Mouse (Mus musculus) stomach, embryonic 14.5 days (tissue): ENCODE data around the gene Dynlrb1. TPM values are rescaled to one million over a fixed set of nuclear protein-coding genes. Genes with fewer than 3 reads are reported as not detected.

Experiments
- ATAC-seq: fragments of 200-750 bp; cut with Nextera tagmentation; 2 replicates; pipeline ENCODE4 v1.8.0; 2017; ENCODE audit warnings: low read depth, moderate TSS enrichment; ENCODE audit not compliant: insufficient number of reproducible peaks, insufficient read depth, low FRiP score
- H3K27ac ChIP-seq: fragments of 300-500 bp; sonication (generic); 2 replicates; pipeline ENCODE4 v1.5.1; 2014; ENCODE audit warnings: mild to moderate bottlenecking, low read length, moderate library complexity, mixed read lengths
- H3K27me3 ChIP-seq: fragments of 300-500 bp; sonication (generic); 2 replicates; pipeline ENCODE4 v1.6.1; 2014; ENCODE audit warnings: low read length, control low read depth, mixed read lengths; ENCODE audit not compliant: control insufficient read depth, insufficient read depth
- H3K36me3 ChIP-seq: fragments of 300-500 bp; sonication (generic); 2 replicates; pipeline ENCODE4 v1.6.1; 2014; ENCODE audit warnings: mild to moderate bottlenecking, control low read depth, low read length, moderate library complexity, mixed read lengths; ENCODE audit not compliant: control insufficient read depth, insufficient read depth
- H3K4me1 ChIP-seq: fragments of 300-500 bp; sonication (generic); 2 replicates; pipeline ENCODE4 v1.6.1; 2014; ENCODE audit warnings: low read length, control low read depth, mixed read lengths; ENCODE audit not compliant: control insufficient read depth, insufficient read depth
- H3K4me2 ChIP-seq: fragments of 300-500 bp; sonication (generic); replicated peaks from 2 replicates; pipeline ENCODE4 v1.6.1; 2014; ENCODE audit warnings: low read depth, low read length, control low read depth
- H3K4me3 ChIP-seq: fragments of 300-500 bp; sonication (generic); 2 replicates; pipeline ENCODE4 v1.5.1; 2014; ENCODE audit warnings: low read depth, low read length, control low read depth
- H3K9ac ChIP-seq: fragments of 300-500 bp; sonication (generic); replicated peaks from 2 replicates; pipeline ENCODE4 v1.6.1; 2014; ENCODE audit warnings: low read depth, mild to moderate bottlenecking, control low read depth, low read length, moderate library complexity, mixed read lengths
- H3K9me3 ChIP-seq: fragments of 300-500 bp; sonication (generic); 2 replicates; pipeline ENCODE4 v1.6.1; 2016; ENCODE audit warnings: low read depth, low read length, control low read depth; ENCODE audit not compliant: control insufficient read depth
- WGBS: fragments of 180-500 bp; shearing (Covaris S2); extraction: QIAGEN DNeasy Blood & Tissue Kit; methylation state at CpG from one replicate; pipeline ENCODE4 v1.1.7; 2014; 5-methylcytosine and 5-hydroxymethylcytosine counted together
- polyA plus RNA-seq: library from polyadenylated mRNA; unstranded; fragments of >200 nt; fragmentation: Nextera tagmentation; extraction: Ambion mirVana; gene quantifications from 2 replicates; pipeline ENCODE4 v1.2.1, GENCODE M21; 2014

The Dynlrb1 gene
- polyA plus RNA-seq, 1 experiment from 2014 or later = 449 TPM

GRCm38 (mm10) chr2:155276195-155276594, 39.9 kb downstream of the Dynlrb1 start, which contains the start of gene Map1lc3a:
TSS of gene Map1lc3a (plus strand) at chr2:155276297.
- H3K27me3 ChIP-seq = no peaks in the 10 kb centered on the region
- peak within 1 kb of the TSS; percentile 71 for H3K9ac ChIP-seq
- no peaks in the 10 kb centered on the region for H3K9me3 ChIP-seq
- H3K27ac ChIP-seq = peak within 1 kb of the TSS; percentile 69
- H3K4me2 ChIP-seq = peak within 1 kb of the TSS; percentile 65
- H3K4me1 ChIP-seq = peaks cover 9% of the 10 kb centered on the region
- ATAC-seq = peak; percentile 92
- H3K36me3 ChIP-seq = peaks cover 8% of the 10 kb centered on the region; the same call in 1 of the 2 replicates
- WGBS = 1% methylated on average over 46 of the region's 47 CpGs
- H3K4me3 ChIP-seq = peak within 1 kb of the TSS; percentile 75

GRCm38 (mm10) chr2:155276621-155277175, 40.4 kb downstream of the Dynlrb1 start:
- under 1% methylated on average over 33 of the region's 49 CpGs for WGBS
- peak overlapping the region; percentile 71 for H3K9ac ChIP-seq
- peaks cover 8% of the 10 kb centered on the region; the same call in 1 of the 2 replicates for H3K36me3 ChIP-seq
- ATAC-seq = peak; percentile 91
- no peaks in the 10 kb centered on the region for H3K27me3 ChIP-seq
- H3K27ac ChIP-seq = peak overlapping the region; percentile 69
- peak overlapping the region; percentile 75 for H3K4me3 ChIP-seq
- H3K4me2 ChIP-seq = peak overlapping the region; percentile 65
- no peaks in the 10 kb centered on the region for H3K9me3 ChIP-seq
- peaks cover 9% of the 10 kb centered on the region for H3K4me1 ChIP-seq

GRCm38 (mm10) chr2:155277721-155278120, 41.4 kb downstream of the Dynlrb1 start:
- H3K9me3 ChIP-seq = no peaks in the 10 kb centered on the region
- H3K9ac ChIP-seq = no peak overlapping the region
- H3K4me2 ChIP-seq = peak overlapping the region; percentile 65
- ATAC-seq = no peak
- WGBS = 88% methylated on average over 2 of the region's 2 CpGs
- H3K4me1 ChIP-seq = peaks cover 9% of the 10 kb centered on the region
- H3K27ac ChIP-seq = no peak overlapping the region
- peaks cover 8% of the 10 kb centered on the region; the same call in 1 of the 2 replicates for H3K36me3 ChIP-seq
- H3K4me3 ChIP-seq = 0 out of 2 replicates have a peak overlapping the region, but pooled peaks have one; percentile 75
- no peaks in the 10 kb centered on the region for H3K27me3 ChIP-seq

GRCm38 (mm10) chr2:155278361-155278760, 42.0 kb downstream of the Dynlrb1 start:
- no peak for ATAC-seq
- Histone ChIP-seq H3K9ac (no peak overlapping the region), H3K27ac (no peak overlapping the region), H3K27me3 (no peaks in the 10 kb centered on the region), H3K4me3 (no peak overlapping the region), H3K4me1 (peaks cover 9% of the 10 kb centered on the region), H3K4me2 (no peak overlapping the region), H3K36me3 (peaks cover 13% of the 10 kb centered on the region), H3K9me3 (no peaks in the 10 kb centered on the region)
- 91% methylated on average over 7 of the region's 7 CpGs for whole genome bisulfite sequencing

- Histone ChIP-seq H3K4me1 (peaks cover 9% of the 10 kb centered on the region), H3K27ac (no peak overlapping the region), H3K9ac (no peak overlapping the region), H3K4me3 (no peak overlapping the region), H3K9me3 (no peaks in the 10 kb centered on the region), H3K27me3 (no peaks in the 10 kb centered on the region), H3K36me3 (peaks cover 13% of the 10 kb centered on the region), H3K4me2 (no peak overlapping the region)
- 84% methylated on average over 4 of the region's 4 CpGs for WGBS
- no peak for ATAC-seq
Measured at GRCm38 (mm10) chr2:155279163-155279562, 42.8 kb downstream of the Dynlrb1 start.

- Histone ChIP-seq H3K27me3 (no peaks in the 10 kb centered on the region), H3K4me3 (no peak overlapping the region), H3K27ac (no peak overlapping the region), H3K9ac (no peak overlapping the region), H3K9me3 (no peaks in the 10 kb centered on the region), H3K4me2 (no peak overlapping the region), H3K4me1 (peaks cover 9% of the 10 kb centered on the region), H3K36me3 (peaks cover 13% of the 10 kb centered on the region)
- ATAC-seq = no peak
- 68% methylated on average over 2 of the region's 2 CpGs for WGBS
Measured at GRCm38 (mm10) chr2:155280116-155280515, 43.8 kb downstream of the Dynlrb1 start.

- Histone ChIP-seq H3K36me3 (peaks cover 9% of the 10 kb centered on the region), H3K4me2 (no peak overlapping the region), H3K27ac (no peak overlapping the region), H3K4me1 (no peaks in the 10 kb centered on the region), H3K9me3 (no peaks in the 10 kb centered on the region), H3K9ac (no peak overlapping the region), H3K4me3 (no peak overlapping the region), H3K27me3 (no peaks in the 10 kb centered on the region)
- WGBS = 89% methylated on average over 4 of the region's 4 CpGs
- no peak for ATAC-seq
Measured at GRCm38 (mm10) chr2:155283793-155284192, 47.5 kb downstream of the Dynlrb1 start.

GRCm38 (mm10) chr2:155284647-155285046, 48.3 kb downstream of the Dynlrb1 start:
- H3K4me1 ChIP-seq = no peaks in the 10 kb centered on the region
- H3K4me2 ChIP-seq = no peak overlapping the region
- no peak for ATAC-seq
- H3K9ac ChIP-seq = no peak overlapping the region
- H3K4me3 ChIP-seq = no peak overlapping the region
- peaks cover 5% of the 10 kb centered on the region; the same call in 1 of the 2 replicates for H3K36me3 ChIP-seq
- H3K9me3 ChIP-seq = no peaks in the 10 kb centered on the region
- no peaks in the 10 kb centered on the region for H3K27me3 ChIP-seq
- 66% methylated on average over 7 of the region's 7 CpGs for WGBS
- H3K27ac ChIP-seq = no peak overlapping the region; the same call in 1 of the 2 replicates

GRCm38 (mm10) chr2:155285744-155286143, 49.4 kb downstream of the Dynlrb1 start:
- Histone ChIP-seq H3K4me2 (no peak overlapping the region), H3K4me3 (no peak overlapping the region), H3K9ac (no peak overlapping the region), H3K27ac (no peak overlapping the region), H3K9me3 (no peaks in the 10 kb centered on the region), H3K36me3 (peaks cover 5% of the 10 kb centered on the region; the same call in 1 of the 2 replicates), H3K4me1 (no peaks in the 10 kb centered on the region), H3K27me3 (no peaks in the 10 kb centered on the region)
- 87% methylated on average over 6 of the region's 6 CpGs for WGBS
- ATAC-seq = no peak
